Mouse (Mus musculus): ENCODE measurements around the gene Cyp2f2. TPM values are rescaled to one million over a fixed set of nuclear protein-coding genes. Genes with fewer than 3 reads are reported as not detected.
A peak's percentile ranks its signal among the peaks of the same experiment; 100 is the strongest.

Gene Cyp2f2
- polyA plus RNA-seq (2015; fragmentation: Nextera tagmentation; extraction: Ambion mirVana) = 2.0 and 10.5 TPM in 2 replicates

- DNase-seq (ENCODE audit: low spot score) = no peak
Observed at GRCm38 (mm10) chr7:27119676-27120075, at the start of gene Cyp2f2. Cyp2f2 (plus strand) TSS chr7:27119909.

- DNase-seq (ENCODE audit: low spot score) = no peak
Observed at GRCm38 (mm10) chr7:27078641-27079040, 41.1 kb upstream of the Cyp2f2 start.

- no peak for DNase-seq (ENCODE audit: low spot score)
Observed at GRCm38 (mm10) chr7:27081625-27082024, 38.1 kb upstream of the Cyp2f2 start.

GRCm38 (mm10) chr7:27091039-27091438 is 28.7 kb upstream of the Cyp2f2 start:
- no peak for DNase-seq (ENCODE audit: low spot score)

- DNase-seq (ENCODE audit: low spot score) = no peak
Observed at GRCm38 (mm10) chr7:27092038-27092703, 27.5 kb upstream of the Cyp2f2 start.

- DNase-seq (ENCODE audit: low spot score) = no peak
Observed at GRCm38 (mm10) chr7:27092882-27093281, 26.8 kb upstream of the Cyp2f2 start.

GRCm38 (mm10) chr7:27104882-27105281 is 14.8 kb upstream of the Cyp2f2 start:
- no peak for DNase-seq (ENCODE audit: low spot score)

GRCm38 (mm10) chr7:27110327-27110726 is 9.4 kb upstream of the Cyp2f2 start:
- DNase-seq (ENCODE audit: low spot score) = no peak

GRCm38 (mm10) chr7:27111038-27111437 is 8.7 kb upstream of the Cyp2f2 start:
- DNase-seq (ENCODE audit: low spot score) = no peak

GRCm38 (mm10) chr7:27111987-27112386 is 7.7 kb upstream of the Cyp2f2 start:
- DNase-seq (ENCODE audit: low spot score) = no peak

- no peak for DNase-seq (ENCODE audit: low spot score)
Observed at GRCm38 (mm10) chr7:27118033-27118511, 1.6 kb upstream of the Cyp2f2 start.

GRCm38 (mm10) chr7:27124305-27124832 is 4.7 kb downstream of the Cyp2f2 start:
- DNase-seq (ENCODE audit: low spot score) = no peak

GRCm38 (mm10) chr7:27124969-27125368 is 5.3 kb downstream of the Cyp2f2 start:
- no peak for DNase-seq (ENCODE audit: low spot score)

GRCm38 (mm10) chr7:27128162-27128561 is 8.5 kb downstream of the Cyp2f2 start:
- DNase-seq (ENCODE audit: low spot score) = peak; percentile 33

- DNase-seq (ENCODE audit: low spot score) = no peak
Observed at GRCm38 (mm10) chr7:27128946-27129345, 9.2 kb downstream of the Cyp2f2 start.

GRCm38 (mm10) chr7:27129811-27130210 is 10.1 kb downstream of the Cyp2f2 start:
- DNase-seq (ENCODE audit: low spot score) = no peak

GRCm38 (mm10) chr7:27130521-27131370 is 11.0 kb downstream of the Cyp2f2 start:
- no peak for DNase-seq (ENCODE audit: low spot score)

- DNase-seq (ENCODE audit: low spot score) = no peak
Observed at GRCm38 (mm10) chr7:27131387-27131786, 11.7 kb downstream of the Cyp2f2 start.

- DNase-seq (ENCODE audit: low spot score) = peak; percentile 48
Observed at GRCm38 (mm10) chr7:27132588-27132987, 12.9 kb downstream of the Cyp2f2 start.

- no peak for DNase-seq (ENCODE audit: low spot score)
Observed at GRCm38 (mm10) chr7:27133156-27133555, 13.4 kb downstream of the Cyp2f2 start.

- DNase-seq (ENCODE audit: low spot score) = no peak
Observed at GRCm38 (mm10) chr7:27133757-27134156, 14.0 kb downstream of the Cyp2f2 start.

- no peak for DNase-seq (ENCODE audit: low spot score)
Observed at GRCm38 (mm10) chr7:27136410-27136996, 16.8 kb downstream of the Cyp2f2 start.
